Mouse (Mus musculus) R1 (cell line): ENCODE data around the gene Prkar2a.

Experiments
- DNase-seq: peaks from one replicate; pipeline ENCODE4 v3.0.0-alpha.2; 2018; ENCODE audit warnings: low read depth, low spot score

The Prkar2a gene

GRCm38 (mm10) chr9:108692226-108693041 is 3.3 kb downstream of the Prkar2a start:
- peak; percentile 77 for DNase-seq

- no peak for DNase-seq
Measured at GRCm38 (mm10) chr9:108693946-108694345, 4.8 kb downstream of the Prkar2a start.

- no peak for DNase-seq
Measured at GRCm38 (mm10) chr9:108694533-108694932, 5.4 kb downstream of the Prkar2a start.

GRCm38 (mm10) chr9:108702476-108702875 is 13.4 kb downstream of the Prkar2a start:
- peak; percentile 72 for DNase-seq

GRCm38 (mm10) chr9:108703373-108704110 is 14.4 kb downstream of the Prkar2a start:
- peak; percentile 76 for DNase-seq

GRCm38 (mm10) chr9:108704591-108704990 is 15.5 kb downstream of the Prkar2a start:
- no peak for DNase-seq

GRCm38 (mm10) chr9:108707212-108707611 is 18.1 kb downstream of the Prkar2a start:
- no peak for DNase-seq

GRCm38 (mm10) chr9:108708833-108709232 is 19.7 kb downstream of the Prkar2a start:
- DNase-seq = no peak

- DNase-seq = peak; percentile 71
Measured at GRCm38 (mm10) chr9:108710767-108711166, 21.7 kb downstream of the Prkar2a start.

- DNase-seq = no peak
Measured at GRCm38 (mm10) chr9:108716199-108716598, 27.1 kb downstream of the Prkar2a start.

- peak; percentile 93 for DNase-seq
Measured at GRCm38 (mm10) chr9:108723751-108724150, 34.6 kb downstream of the Prkar2a start.

- peak; percentile 81 for DNase-seq
Measured at GRCm38 (mm10) chr9:108726116-108726515, 37.0 kb downstream of the Prkar2a start.

GRCm38 (mm10) chr9:108729050-108729449 is 39.9 kb downstream of the Prkar2a start:
- no peak for DNase-seq

GRCm38 (mm10) chr9:108732462-108732861 is 43.3 kb downstream of the Prkar2a start:
- DNase-seq = no peak

- DNase-seq = no peak
Measured at GRCm38 (mm10) chr9:108734626-108735025, 45.5 kb downstream of the Prkar2a start.

GRCm38 (mm10) chr9:108739239-108739638 is 50.1 kb downstream of the Prkar2a start:
- no peak for DNase-seq

- DNase-seq = no peak
Measured at GRCm38 (mm10) chr9:108740062-108740461, 50.9 kb downstream of the Prkar2a start.

GRCm38 (mm10) chr9:108742048-108742447 is 52.9 kb downstream of the Prkar2a start:
- DNase-seq = peak; percentile 47

GRCm38 (mm10) chr9:108746876-108747499 is 57.9 kb downstream of the Prkar2a start:
- no peak for DNase-seq

- DNase-seq = no peak
Measured at GRCm38 (mm10) chr9:108747694-108748093, 58.6 kb downstream of the Prkar2a start.

GRCm38 (mm10) chr9:108748600-108749183 is 59.6 kb downstream of the Prkar2a start:
- DNase-seq = no peak

GRCm38 (mm10) chr9:108750616-108751015 is 61.5 kb downstream of the Prkar2a start:
- DNase-seq = no peak
